Mouse (Mus musculus): ENCODE measurements around the gene Mybphl. TPM values are rescaled to one million over a fixed set of nuclear protein-coding genes. Genes with fewer than 3 reads are reported as not detected.

The Mybphl gene
- total RNA-seq (2023): not detected

DNA sequence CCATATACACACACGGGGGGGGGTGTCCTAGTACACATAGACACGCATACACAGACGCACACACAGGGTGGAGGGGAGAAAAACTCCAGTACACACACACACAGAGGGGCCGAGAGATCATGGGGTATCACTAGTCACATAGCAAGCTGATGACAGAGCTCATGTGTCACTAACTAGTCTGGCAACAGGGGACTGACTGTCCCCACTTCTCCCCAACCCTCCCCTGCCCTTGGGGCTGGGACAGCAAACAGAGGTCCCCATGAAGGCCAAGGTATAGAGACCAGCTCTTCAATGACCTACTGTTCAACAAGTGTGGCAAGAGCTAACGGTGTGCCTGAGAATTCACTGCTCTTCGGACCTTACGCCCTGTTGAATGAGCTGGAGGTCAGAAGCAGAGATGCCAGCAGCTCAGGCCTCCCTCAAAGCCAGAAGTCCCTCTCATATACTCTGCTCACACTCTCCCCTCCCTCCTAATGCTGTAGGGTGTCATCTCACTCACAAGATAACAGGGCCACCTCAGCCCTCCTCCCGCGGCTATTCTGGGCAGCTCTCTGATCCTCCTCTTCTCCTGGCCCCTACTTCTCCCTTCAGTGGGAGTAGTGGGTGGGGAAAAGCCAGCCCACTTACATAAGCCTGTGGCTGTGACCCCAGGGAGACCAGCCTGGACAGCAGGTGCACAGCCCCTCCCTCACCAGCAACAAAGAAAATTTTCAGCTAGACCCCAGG is at the start of gene Mybphl:
Gene Mybphl (plus strand): TSS at position 642 of the 726 bp plus-strand sequence.

DNA sequence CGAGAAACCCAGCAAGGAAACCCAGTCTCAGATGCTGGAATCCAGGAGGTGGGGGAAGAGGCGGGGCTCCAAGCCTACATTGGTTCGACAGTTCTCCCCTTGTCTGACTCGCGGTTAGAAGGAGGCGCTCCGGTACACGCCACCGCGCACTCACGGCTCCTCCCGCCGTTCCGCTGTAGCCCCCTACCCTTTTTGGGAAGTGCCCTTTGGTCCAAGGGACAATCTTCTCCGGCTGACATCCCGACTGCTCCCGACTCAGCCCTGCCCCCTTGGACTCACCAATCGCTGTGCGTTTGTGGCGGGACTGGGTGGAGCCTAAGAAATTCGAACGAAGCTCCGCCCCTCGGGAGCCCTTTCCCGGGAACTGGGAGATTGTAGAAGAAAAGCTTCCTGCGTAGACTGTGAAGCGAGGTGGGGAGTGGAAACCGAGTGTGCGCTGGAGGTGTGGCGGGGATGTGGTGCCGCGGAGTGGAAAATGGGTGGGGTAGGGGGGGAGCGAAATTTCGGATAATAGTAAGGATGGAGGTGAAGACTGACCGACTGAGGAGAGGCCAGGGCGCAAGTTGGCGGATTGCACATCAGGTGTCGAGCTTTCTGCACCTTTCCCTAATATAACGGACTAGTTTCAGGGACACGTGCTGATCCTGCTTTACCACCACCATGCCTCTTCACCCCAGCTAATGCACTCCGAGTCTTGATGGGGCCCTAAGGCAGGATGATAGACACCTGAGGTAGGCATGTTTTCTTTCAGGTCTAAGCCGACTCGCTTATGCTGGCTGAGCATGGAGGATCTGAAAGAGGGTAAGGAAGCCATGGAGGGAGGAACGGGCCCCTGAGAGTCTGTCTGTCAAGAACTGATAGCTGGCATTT is 19.0 kb downstream of the Mybphl start, which contains the start of gene Psrc1:
Gene Psrc1 (plus strand): TSS at position 355 of the 870 bp plus-strand sequence.

DNA sequence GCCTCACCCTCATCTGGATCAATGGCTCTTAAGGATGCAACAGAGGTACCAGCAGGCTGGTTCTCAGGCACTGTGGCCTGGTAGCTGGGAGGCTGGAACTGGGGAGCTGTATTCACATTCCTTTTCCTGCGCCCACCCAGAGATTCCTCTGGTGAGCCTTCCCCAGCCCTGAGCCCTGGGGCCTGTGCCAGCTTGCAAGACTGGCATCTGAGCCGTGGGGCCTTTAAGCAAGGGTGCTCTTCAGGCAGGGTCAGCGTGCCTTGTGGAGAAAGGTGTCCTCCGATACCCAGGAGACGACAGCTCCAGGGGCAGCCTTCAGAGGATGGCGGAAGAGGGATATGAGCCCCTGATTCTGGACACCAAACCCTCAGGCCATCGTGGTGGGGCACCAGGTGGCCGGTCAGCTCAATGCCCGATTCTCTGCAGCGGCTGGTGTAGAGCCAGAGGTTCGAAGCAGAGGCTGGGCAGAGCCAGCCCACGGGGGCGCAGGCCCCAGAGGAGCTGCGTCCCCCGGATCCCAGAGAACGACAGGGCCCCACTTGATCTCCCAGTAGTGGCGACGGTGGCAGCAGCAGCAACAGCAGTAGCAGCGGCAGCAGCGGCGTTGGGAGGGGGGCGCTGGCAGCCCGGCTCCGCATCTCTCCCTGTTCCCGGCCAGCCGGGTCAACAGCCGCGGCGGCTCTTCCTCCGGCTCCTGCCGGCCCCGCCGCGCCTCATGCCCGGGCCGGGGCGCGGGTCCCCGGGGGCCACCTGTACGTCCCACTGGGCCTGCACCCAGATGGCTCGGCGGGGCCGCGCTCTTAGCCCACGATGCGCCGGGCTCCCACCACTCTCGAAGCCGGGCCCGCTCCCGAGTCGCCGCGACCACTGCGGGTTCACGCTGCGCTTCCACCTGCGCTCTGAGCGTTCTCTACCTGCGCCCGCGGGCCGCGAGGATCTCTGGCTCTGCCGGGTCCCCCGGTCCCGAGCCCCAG is 50.4 kb downstream of the Mybphl start, which contains the start of gene Celsr2:
Gene Celsr2 (minus strand): TSS at position 696 of the 974 bp plus-strand sequence.

Other genes starting within 250 kb of the Mybphl start
- gene Gnai3, start 218.8 kb upstream of the Mybphl start, total RNA-seq (2023): 10 to 100 TPM; 66.3 to 72.4 TPM
- gene Gpr61, start 210.0 kb upstream of the Mybphl start, total RNA-seq (2023): not detected
- gene Amigo1, start 178.6 kb upstream of the Mybphl start, total RNA-seq (2023): 1 to 10 TPM; 2.5 to 2.9 TPM
- 10 to 100 TPM; 34.4 to 35.4 TPM for gene Cyb561d1, start 163.7 kb upstream of the Mybphl start, total RNA-seq (2023)
- 10 to 100 TPM; 31.8 to 35.8 TPM for gene Atxn7l2, start 154.0 kb upstream of the Mybphl start, total RNA-seq (2023)
- gene Sypl2, start 138.3 kb upstream of the Mybphl start, total RNA-seq (2023): not detected
- 10 to 100 TPM; 41.3 to 43.4 TPM for gene Psma5, start 108.0 kb upstream of the Mybphl start, total RNA-seq (2023)
- gene Sort1, start 80.8 kb upstream of the Mybphl start, total RNA-seq (2023): under 1 TPM; 0.15 to 0.61 TPM
- gene Psrc1, start 18.9 kb downstream of the Mybphl start, total RNA-seq (2023): under 1 TPM; 0.42 to 0.75 TPM
- gene Celsr2, start 50.6 kb downstream of the Mybphl start, total RNA-seq (2023): 1 to 10 TPM; 4.6 to 4.9 TPM
- gene Sars, start 80.3 kb downstream of the Mybphl start, total RNA-seq (2023): 100 to 1,000 TPM; 136 to 138 TPM
- not detected for gene 1700013F07Rik, start 169.2 kb downstream of the Mybphl start, total RNA-seq (2023)
- under 1 TPM in 1 of 2 experiments, not detected in 1; 0.20 TPM for gene 5330417C22Rik, start 171.6 kb downstream of the Mybphl start, total RNA-seq (2023)
- gene Tmem167b, start 197.6 kb downstream of the Mybphl start, total RNA-seq (2023): 10 to 100 TPM; 37.0 to 39.0 TPM
- 10 to 100 TPM; 24.9 to 30.1 TPM for gene Taf13, start 206.8 kb downstream of the Mybphl start, total RNA-seq (2023)
- gene Wdr47, start 226.4 kb downstream of the Mybphl start, total RNA-seq (2023): 10 to 100 TPM; 19.8 to 29.3 TPM